Mouse (Mus musculus): ENCODE data around the gene Vdr.

GRCm38 (mm10) chr15:97854551-97854950 lies 55.9 kb downstream of the Vdr start:
- TF ChIP-seq CTCF (IDR thresholded peaks at IDR 0.05; ENCODE audit: low read depth) = no peak
- TF ChIP-seq EP300 (IDR thresholded peaks at IDR 0.05; ENCODE audit: low read depth) = no peak

All from liver, embryonic 14.5 days (tissue).